Mouse (Mus musculus): Measurements from ENCODE around the gene Eif4g1. TPM values are rescaled to one million over a fixed set of nuclear protein-coding genes. Genes with fewer than 3 reads are reported as not detected.

The Eif4g1 gene
- polyA plus RNA-seq, 1 experiment from 2014 or later: 148 TPM

- Histone ChIP-seq H3K36me3 (peaks cover 6% of the 10 kb centered on the region; the same call in 1 of the 2 replicates), H3K27ac (replicated peaks) (no peak within 1 kb of the TSS), H3K4me1 (replicated peaks) (peaks cover 18% of the 10 kb centered on the region), H3K9ac (peak within 1 kb of the TSS; percentile 79), H3K4me3 (peak within 1 kb of the TSS; percentile 74), H3K9me3 (no peaks in the 10 kb centered on the region), H3K4me2 (peak within 1 kb of the TSS; percentile 80), H3K27me3 (peaks cover 18% of the 10 kb centered on the region)
- WGBS: 4% methylated on average over 45 of the region's 45 CpGs
- no peak for ATAC-seq (ENCODE audit: low FRiP score, low read depth)
These were observed 65.9 kb downstream of the Eif4g1 start, which contains the start of gene Thpo for GRCm38 (mm10) chr16:20733731-20734730. Gene Thpo (minus strand): TSS chr16:20734511.

GRCm38 (mm10) chr16:20735651-20736050 is 67.5 kb downstream of the Eif4g1 start:
- H3K9ac ChIP-seq: no peak overlapping the region
- peaks cover 18% of the 10 kb centered on the region for H3K4me1 ChIP-seq (replicated peaks)
- H3K4me3 ChIP-seq: no peak overlapping the region
- no peak overlapping the region for H3K27ac ChIP-seq (replicated peaks)
- ATAC-seq (ENCODE audit: low FRiP score, low read depth): no peak
- WGBS: 86% methylated on average over 5 of the region's 5 CpGs
- no peak overlapping the region for H3K4me2 ChIP-seq
- peaks cover 18% of the 10 kb centered on the region for H3K27me3 ChIP-seq
- H3K36me3 ChIP-seq: peaks cover 6% of the 10 kb centered on the region; the same call in 1 of the 2 replicates
- H3K9me3 ChIP-seq: no peaks in the 10 kb centered on the region

GRCm38 (mm10) chr16:20736168-20736567 is 68.1 kb downstream of the Eif4g1 start:
- H3K4me2 ChIP-seq: no peak overlapping the region
- H3K9ac ChIP-seq: no peak overlapping the region
- H3K9me3 ChIP-seq: no peaks in the 10 kb centered on the region
- H3K4me3 ChIP-seq: no peak overlapping the region
- H3K4me1 ChIP-seq (replicated peaks): peaks cover 18% of the 10 kb centered on the region
- 92% methylated on average over 7 of the region's 7 CpGs for WGBS
- H3K27me3 ChIP-seq: peaks cover 18% of the 10 kb centered on the region
- no peak overlapping the region for H3K27ac ChIP-seq (replicated peaks)
- ATAC-seq (ENCODE audit: low FRiP score, low read depth): no peak
- peaks cover 9% of the 10 kb centered on the region; the same call in 1 of the 2 replicates for H3K36me3 ChIP-seq

GRCm38 (mm10) chr16:20736823-20737222 is 68.7 kb downstream of the Eif4g1 start:
- no peak for ATAC-seq (ENCODE audit: low FRiP score, low read depth)

GRCm38 (mm10) chr16:20739845-20740244 is 71.7 kb downstream of the Eif4g1 start:
- no peak overlapping the region for H3K4me2 ChIP-seq
- no peaks in the 10 kb centered on the region for H3K4me1 ChIP-seq (replicated peaks)
- WGBS: 92% methylated on average over 9 of the region's 9 CpGs

More at GRCm38 (mm10) chr16:20736823-20737222, 68.7 kb downstream of the Eif4g1 start:
- Histone ChIP-seq H3K36me3 (peaks cover 9% of the 10 kb centered on the region; the same call in 1 of the 2 replicates), H3K4me2 (no peak overlapping the region), H3K4me1 (replicated peaks) (peaks cover 18% of the 10 kb centered on the region), H3K9ac (no peak overlapping the region), H3K27ac (replicated peaks) (no peak overlapping the region), H3K4me3 (no peak overlapping the region), H3K27me3 (peaks cover 18% of the 10 kb centered on the region), H3K9me3 (no peaks in the 10 kb centered on the region)
- WGBS: 91% methylated on average over 5 of the region's 5 CpGs

More at GRCm38 (mm10) chr16:20739845-20740244, 71.7 kb downstream of the Eif4g1 start:
- no peak for ATAC-seq (ENCODE audit: low FRiP score, low read depth)
- H3K36me3 ChIP-seq: peaks cover 13% of the 10 kb centered on the region; the same call in 1 of the 2 replicates
- peaks cover 14% of the 10 kb centered on the region for H3K27me3 ChIP-seq
- no peak overlapping the region for H3K27ac ChIP-seq (replicated peaks)
- H3K9me3 ChIP-seq: no peaks in the 10 kb centered on the region
- H3K9ac ChIP-seq: no peak overlapping the region
- no peak overlapping the region for H3K4me3 ChIP-seq

Other genes starting within 250 kb of the Eif4g1 start
- gene Abcc5, start 241.9 kb upstream of the Eif4g1 start, polyA plus RNA-seq (2015; fragmentation: Nextera tagmentation; extraction: Ambion mirVana): 137 and 143 TPM in 2 replicates
- gene Eif2b5, start 169.5 kb upstream of the Eif4g1 start, polyA plus RNA-seq (2015; fragmentation: Nextera tagmentation; extraction: Ambion mirVana): 101 TPM in 2 replicates
- gene Dvl3, start 151.3 kb upstream of the Eif4g1 start, polyA plus RNA-seq (2015; fragmentation: Nextera tagmentation; extraction: Ambion mirVana): 37.5 and 44.3 TPM in 2 replicates
- 1,171 and 1,212 TPM in 2 replicates for gene Ap2m1, start 132.8 kb upstream of the Eif4g1 start, polyA plus RNA-seq (2015; fragmentation: Nextera tagmentation; extraction: Ambion mirVana)
- gene Abcf3, start 119.7 kb upstream of the Eif4g1 start, polyA plus RNA-seq (2015; fragmentation: Nextera tagmentation; extraction: Ambion mirVana): 80.6 and 81.7 TPM in 2 replicates
- 28.7 and 33.4 TPM in 2 replicates for gene Vwa5b2, start 78.8 kb upstream of the Eif4g1 start, polyA plus RNA-seq (2015; fragmentation: Nextera tagmentation; extraction: Ambion mirVana)
- gene Eef1akmt4, start 56.7 kb upstream of the Eif4g1 start, polyA plus RNA-seq (2015; fragmentation: Nextera tagmentation; extraction: Ambion mirVana): 10.7 and 11.0 TPM in 2 replicates
- gene Gm49333, start 56.7 kb upstream of the Eif4g1 start, polyA plus RNA-seq (2015; fragmentation: Nextera tagmentation; extraction: Ambion mirVana): not detected in 2 replicates
- gene Alg3, start 56.6 kb upstream of the Eif4g1 start, polyA plus RNA-seq (2015; fragmentation: Nextera tagmentation; extraction: Ambion mirVana): 36.5 and 46.2 TPM in 2 replicates
- gene Camk2n2, start 47.0 kb upstream of the Eif4g1 start, polyA plus RNA-seq (2015; fragmentation: Nextera tagmentation; extraction: Ambion mirVana): 42.6 and 43.0 TPM in 2 replicates
- gene Ece2, start 38.5 kb upstream of the Eif4g1 start, polyA plus RNA-seq (2015; fragmentation: Nextera tagmentation; extraction: Ambion mirVana): 15.1 and 18.1 TPM in 2 replicates
- gene Psmd2, start 16.7 kb upstream of the Eif4g1 start, polyA plus RNA-seq (2015; fragmentation: Nextera tagmentation; extraction: Ambion mirVana): 342 and 357 TPM in 2 replicates
- gene Fam131a, start 24.9 kb downstream of the Eif4g1 start, polyA plus RNA-seq (2015; fragmentation: Nextera tagmentation; extraction: Ambion mirVana): 45.5 and 47.5 TPM in 2 replicates
- gene Polr2h, start 49.4 kb downstream of the Eif4g1 start, polyA plus RNA-seq (2015; fragmentation: Nextera tagmentation; extraction: Ambion mirVana): 89.0 and 89.8 TPM in 2 replicates
- 33.7 and 36.0 TPM in 2 replicates for gene Clcn2, start 49.4 kb downstream of the Eif4g1 start, polyA plus RNA-seq (2015; fragmentation: Nextera tagmentation; extraction: Ambion mirVana)
- 6.3 and 6.5 TPM in 2 replicates for gene Chrd, start 64.8 kb downstream of the Eif4g1 start, polyA plus RNA-seq (2015; fragmentation: Nextera tagmentation; extraction: Ambion mirVana)
- 0.85 and 1.4 TPM in 2 replicates for gene Thpo, start 66.2 kb downstream of the Eif4g1 start, polyA plus RNA-seq (2015; fragmentation: Nextera tagmentation; extraction: Ambion mirVana)